Mouse (Mus musculus): Measurements from ENCODE around the gene Ptpro. TPM values are rescaled to one million over a fixed set of nuclear protein-coding genes. Genes with fewer than 3 reads are reported as not detected.

Ptpro gene
- total RNA-seq, 2 experiments from 2014 or later, result 3.5 to 4.1 TPM

- no peak for DNase-seq (ENCODE audit: low spot score)
- intact Hi-C loops (cut with DNase I), result no loop called here
These were observed 239.5 kb downstream of the Ptpro start for GRCm38 (mm10) chr6:137491659-137492058.

- no peak for DNase-seq (ENCODE audit: low spot score)
These were observed 240.5 kb downstream of the Ptpro start for GRCm38 (mm10) chr6:137492582-137492981.

GRCm38 (mm10) chr6:137493211-137494135 lies 241.4 kb downstream of the Ptpro start:
- no peak for DNase-seq (ENCODE audit: low spot score)
- intact Hi-C loops (cut with DNase I), result no loop called here

More at GRCm38 (mm10) chr6:137492582-137492981, 240.5 kb downstream of the Ptpro start:
- intact Hi-C loops (cut with DNase I), result no loop called here

- intact Hi-C loops (cut with DNase I), result no loop called here
- no peak for DNase-seq (ENCODE audit: low spot score)
These were observed 242.0 kb downstream of the Ptpro start for GRCm38 (mm10) chr6:137494136-137494475.

GRCm38 (mm10) chr6:137494801-137495200 lies 242.7 kb downstream of the Ptpro start:
- intact Hi-C loops (cut with DNase I), result no loop called here
- no peak for DNase-seq (ENCODE audit: low spot score)

- intact Hi-C loops (cut with DNase I), result no loop called here
- DNase-seq (ENCODE audit: low spot score), result no peak
These were observed 243.1 kb downstream of the Ptpro start for GRCm38 (mm10) chr6:137495233-137495632.

- no peak for DNase-seq (ENCODE audit: low spot score)
- intact Hi-C loops (cut with DNase I), result no loop called here
These were observed 244.4 kb downstream of the Ptpro start for GRCm38 (mm10) chr6:137496562-137496961.

GRCm38 (mm10) chr6:137497208-137497835 lies 245.2 kb downstream of the Ptpro start:
- intact Hi-C loops (cut with DNase I), result no loop called here
- no peak for DNase-seq (ENCODE audit: low spot score)

- no peak for DNase-seq (ENCODE audit: low spot score)
- intact Hi-C loops (cut with DNase I), result no loop called here
These were observed 246.7 kb downstream of the Ptpro start for GRCm38 (mm10) chr6:137498781-137499180.

GRCm38 (mm10) chr6:137503009-137503408 lies 250.9 kb downstream of the Ptpro start:
- DNase-seq (ENCODE audit: low spot score), result no peak

GRCm38 (mm10) chr6:137503462-137503861 lies 251.3 kb downstream of the Ptpro start:
- no peak for DNase-seq (ENCODE audit: low spot score)
- intact Hi-C loops (cut with DNase I), result no loop called here

More at GRCm38 (mm10) chr6:137503009-137503408, 250.9 kb downstream of the Ptpro start:
- intact Hi-C loops (cut with DNase I), result no loop called here

GRCm38 (mm10) chr6:137504052-137504451 lies 251.9 kb downstream of the Ptpro start:
- intact Hi-C loops (cut with DNase I), result no loop called here
- no peak for DNase-seq (ENCODE audit: low spot score)

- no peak for DNase-seq (ENCODE audit: low spot score)
- intact Hi-C loops (cut with DNase I), result loop anchor here (5.0 kb wide), 1 partner anchor 142 kb away; no protein-coding TSS in a partner anchor
These were observed 253.6 kb downstream of the Ptpro start for GRCm38 (mm10) chr6:137505555-137506227.

GRCm38 (mm10) chr6:137506563-137506962 lies 254.4 kb downstream of the Ptpro start:
- DNase-seq (ENCODE audit: low spot score), result no peak
- intact Hi-C loops (cut with DNase I), result loop anchor here (5.0 kb wide), 1 partner anchor 141 kb away; no protein-coding TSS in a partner anchor

- intact Hi-C loops (cut with DNase I), result loop anchor here (5.0 kb wide), 1 partner anchor 138 kb away; no protein-coding TSS in a partner anchor
- no peak for DNase-seq (ENCODE audit: low spot score)
These were observed 256.8 kb downstream of the Ptpro start for GRCm38 (mm10) chr6:137508936-137509335.

- no peak for DNase-seq (ENCODE audit: low spot score)
- intact Hi-C loops (cut with DNase I), result loop anchor here (5.0 kb wide), 1 partner anchor 138 kb away; no protein-coding TSS in a partner anchor
These were observed 257.4 kb downstream of the Ptpro start for GRCm38 (mm10) chr6:137509341-137510045.

- intact Hi-C loops (cut with DNase I), result no loop called here
These were observed 260.6 kb downstream of the Ptpro start for GRCm38 (mm10) chr6:137512753-137513152.

More at GRCm38 (mm10) chr6:137512753-137513152, 260.6 kb downstream of the Ptpro start:
- DNase-seq (ENCODE audit: low spot score), result no peak

Data from heart, postnatal 25 days (tissue).